Mouse (Mus musculus) layer of hippocampus, postnatal 36 days (tissue): ENCODE measurements around the gene Grhl1. TPM values are rescaled to one million over a fixed set of nuclear protein-coding genes. Genes with fewer than 3 reads are reported as not detected.
"Not testable (repeated sequence)": the region's sequence is repeated elsewhere in the genome, so short reads cannot be mapped to it uniquely, and the experiment has no call there.

Experiments
- DNase-seq, 2 experiments: peaks; one replicate each; pipeline ENCODE4 v3.0.0; 2022
- total RNA-seq, 2 experiments: library from RNA; stranded (reverse); gene quantifications; 2 replicates each; pipeline ENCODE4 v1.2.3; 2021

Grhl1 gene
- 10 to 100 TPM; 25.1 to 27.7 TPM for total RNA-seq

- peak; percentile 93 to 96 for DNase-seq
Measured at GRCm38 (mm10) chr12:24571523-24572392, at the start of gene Grhl1. Gene Grhl1, plus strand, starts transcription at chr12:24572283.

- DNase-seq = not testable (repeated sequence)
Measured at GRCm38 (mm10) chr12:24525065-24525464, 47.0 kb upstream of the Grhl1 start.

- DNase-seq = no peak
Measured at GRCm38 (mm10) chr12:24536390-24536789, 35.7 kb upstream of the Grhl1 start.

GRCm38 (mm10) chr12:24537201-24537600 lies 34.9 kb upstream of the Grhl1 start:
- DNase-seq = no peak

- peak in 1 of 2 experiments; percentile 15 for DNase-seq
Measured at GRCm38 (mm10) chr12:24537965-24538364, 34.1 kb upstream of the Grhl1 start.

- no peak for DNase-seq
Measured at GRCm38 (mm10) chr12:24541426-24542154, 30.5 kb upstream of the Grhl1 start.

- no peak for DNase-seq
Measured at GRCm38 (mm10) chr12:24547686-24548085, 24.4 kb upstream of the Grhl1 start.

- no peak for DNase-seq
Measured at GRCm38 (mm10) chr12:24548885-24549284, 23.2 kb upstream of the Grhl1 start.

- DNase-seq = no peak
Measured at GRCm38 (mm10) chr12:24552531-24552930, 19.6 kb upstream of the Grhl1 start.

GRCm38 (mm10) chr12:24555976-24556375 lies 16.1 kb upstream of the Grhl1 start:
- DNase-seq = no peak

GRCm38 (mm10) chr12:24563395-24563960 lies 8.6 kb upstream of the Grhl1 start:
- no peak for DNase-seq

GRCm38 (mm10) chr12:24565311-24565710 lies 6.8 kb upstream of the Grhl1 start:
- no peak for DNase-seq

GRCm38 (mm10) chr12:24567606-24568005 lies 4.5 kb upstream of the Grhl1 start:
- DNase-seq = no peak

- DNase-seq = no peak
Measured at GRCm38 (mm10) chr12:24572421-24573274, 565 bp downstream of the Grhl1 start.

GRCm38 (mm10) chr12:24573275-24573580 lies 1.1 kb downstream of the Grhl1 start:
- DNase-seq = no peak

GRCm38 (mm10) chr12:24574870-24575269 lies 2.8 kb downstream of the Grhl1 start:
- DNase-seq = no peak

- no peak for DNase-seq
Measured at GRCm38 (mm10) chr12:24580452-24580851, 8.4 kb downstream of the Grhl1 start.

GRCm38 (mm10) chr12:24580996-24581683 lies 9.1 kb downstream of the Grhl1 start:
- peak; percentile 63 to 68 for DNase-seq

GRCm38 (mm10) chr12:24583653-24584052 lies 11.6 kb downstream of the Grhl1 start:
- no peak for DNase-seq

- DNase-seq = peak; percentile 41 to 61
Measured at GRCm38 (mm10) chr12:24584835-24585234, 12.8 kb downstream of the Grhl1 start.

- DNase-seq = no peak
Measured at GRCm38 (mm10) chr12:24586193-24586592, 14.1 kb downstream of the Grhl1 start.

- no peak for DNase-seq
Measured at GRCm38 (mm10) chr12:24590371-24590770, 18.3 kb downstream of the Grhl1 start.
